Mouse (Mus musculus) brain, embryonic 14.5 days (tissue): ENCODE measurements around the gene Lbp.

Experiments used
- CTCF ChIP-seq: fragments of 200-500 bp; IDR thresholded peaks from 2 replicates; pipeline ENCODE4 v1.5.1; 2012; ENCODE audit warnings: inconsistent platforms, mild to moderate bottlenecking, moderate library complexity, borderline replicate concordance; ENCODE audit not compliant: insufficient read depth, insufficient read length; ENCODE audit errors: extremely low read depth
- POLR2A ChIP-seq: fragments of 200-500 bp; IDR thresholded peaks from 2 replicates; pipeline ENCODE4 v1.6.1; 2012; ENCODE audit warnings: mild to moderate bottlenecking, inconsistent platforms, borderline replicate concordance; ENCODE audit not compliant: poor library complexity, insufficient read depth, insufficient read length, severe bottlenecking; ENCODE audit errors: extremely low read depth

GRCm38 (mm10) chr2:158379354-158380078 lies 73.2 kb downstream of the Lbp start:
- TF ChIP-seq POLR2A (no peak), CTCF (peak; percentile 87)
